Mouse (Mus musculus) limb, embryonic 14.5 days (tissue): ENCODE results near the gene Nme4. TPM values are rescaled to one million over a fixed set of nuclear protein-coding genes. Genes with fewer than 3 reads are reported as not detected.

Source experiments
- ATAC-seq: fragments of 200-750 bp; cut with Nextera tagmentation; 2 replicates; pipeline ENCODE4 v1.8.0; 2017; ENCODE audit warnings: low read depth, moderate number of reproducible peaks, moderate TSS enrichment; ENCODE audit not compliant: low FRiP score
- DNase-seq: peaks from one replicate; pipeline ENCODE4 v3.0.0-alpha.2; 2015; ENCODE audit warnings: low spot score
- H3K27ac ChIP-seq: fragments of 300-500 bp; sonication (generic); replicated peaks from 2 replicates; pipeline ENCODE4 v1.5.1; 2014; ENCODE audit warnings: low read depth, mild to moderate bottlenecking, low read length, moderate library complexity, mixed read lengths
- H3K27me3 ChIP-seq: fragments of 300-500 bp; sonication (generic); 2 replicates; pipeline ENCODE4 v1.6.1; 2014; ENCODE audit warnings: low read length, mixed read lengths; ENCODE audit not compliant: control insufficient read depth, insufficient read depth
- H3K36me3 ChIP-seq: fragments of 300-500 bp; sonication (generic); 2 replicates; pipeline ENCODE4 v1.6.1; 2014; ENCODE audit warnings: mild to moderate bottlenecking, low read length, moderate library complexity, mixed read lengths; ENCODE audit not compliant: control insufficient read depth, insufficient read depth
- H3K4me1 ChIP-seq: fragments of 300-500 bp; sonication (generic); 2 replicates; pipeline ENCODE4 v1.6.1; 2014; ENCODE audit warnings: antibody characterized with exemption, low read length, mixed read lengths; ENCODE audit not compliant: control insufficient read depth, insufficient read depth
- H3K4me2 ChIP-seq: fragments of 300-500 bp; sonication (generic); replicated peaks from 2 replicates; pipeline ENCODE4 v1.6.1; 2014; ENCODE audit warnings: low read depth, mild to moderate bottlenecking, low read length, moderate library complexity; ENCODE audit not compliant: severe bottlenecking
- H3K4me3 ChIP-seq: fragments of 300-500 bp; sonication (generic); replicated peaks from 2 replicates; pipeline ENCODE4 v1.5.1; 2014; ENCODE audit warnings: low read length
- H3K9ac ChIP-seq: fragments of 300-500 bp; sonication (generic); 2 replicates; pipeline ENCODE4 v1.6.1; 2014; ENCODE audit warnings: mild to moderate bottlenecking, low read depth, low read length, moderate library complexity; ENCODE audit not compliant: severe bottlenecking
- H3K9me3 ChIP-seq: fragments of 300-500 bp; sonication (generic); 2 replicates; pipeline ENCODE4 v1.6.1; 2016; ENCODE audit warnings: low read length; ENCODE audit not compliant: control insufficient read depth
- POLR2A ChIP-seq: fragments of 200-500 bp; IDR thresholded peaks from 2 replicates; pipeline ENCODE4 v1.8.0; 2012; ENCODE audit warnings: inconsistent platforms, mild to moderate bottlenecking, moderate library complexity, borderline replicate concordance; ENCODE audit not compliant: insufficient read depth, insufficient read length; ENCODE audit errors: extremely low read depth
- WGBS: fragments of 180-500 bp; shearing (Covaris S2); extraction: QIAGEN DNeasy Blood & Tissue Kit; methylation state at CpG from one replicate; pipeline ENCODE4 v1.1.7; 2014; 5-methylcytosine and 5-hydroxymethylcytosine counted together
- polyA plus RNA-seq, 2 experiments: library from polyadenylated mRNA; depleted of rRNA in 1 of 2; stranded (reverse) in 1 of 2; unstranded in 1 of 2; fragments of >200 nt; fragmentation: Nextera tagmentation in 1 of 2; extraction: Ambion mirVana in 1 of 2; gene quantifications; 2 replicates each; pipeline versions ENCODE4 v1.2.1 to v1.2.3; 2012 to 2014

Nme4 gene
- polyA plus RNA-seq, 2 experiments, result 104 to 133 TPM

- H3K9me3 ChIP-seq, result no peaks in the 10 kb centered on the region
- H3K4me1 ChIP-seq, result peaks cover 3% of the 10 kb centered on the region; the same call in 1 of the 2 replicates
- no peak for TF ChIP-seq POLR2A
- H3K4me2 ChIP-seq, result no peak overlapping the region
- no peak overlapping the region for H3K27ac ChIP-seq
- WGBS, result 85% methylated on average over 8 of the region's 8 CpGs
- DNase-seq, result no peak
- peaks cover 3% of the 10 kb centered on the region for H3K36me3 ChIP-seq
- no peak overlapping the region for H3K9ac ChIP-seq
- no peak for ATAC-seq
- H3K27me3 ChIP-seq, result no peaks in the 10 kb centered on the region
- H3K4me3 ChIP-seq, result no peak overlapping the region
Observed at GRCm38 (mm10) chr17:26048118-26048517, 47.3 kb downstream of the Nme4 start.

GRCm38 (mm10) chr17:26046253-26046997 lies 49.0 kb downstream of the Nme4 start:
- 59% methylated on average over 10 of the region's 10 CpGs for WGBS
- no peak overlapping the region for H3K27ac ChIP-seq
- ATAC-seq (no peak), DNase-seq (no peak)
- no peaks in the 10 kb centered on the region; the same call in 1 of the 2 replicates for H3K36me3 ChIP-seq
- no peak for TF ChIP-seq POLR2A
- H3K9me3 ChIP-seq, result no peaks in the 10 kb centered on the region
- H3K4me3 ChIP-seq, result no peak overlapping the region
- no peak overlapping the region for H3K9ac ChIP-seq
- no peaks in the 10 kb centered on the region for H3K27me3 ChIP-seq
- H3K4me2 ChIP-seq, result no peak overlapping the region
- H3K4me1 ChIP-seq, result peaks cover 3% of the 10 kb centered on the region; the same call in 1 of the 2 replicates

GRCm38 (mm10) chr17:26045285-26045684 lies 50.1 kb downstream of the Nme4 start:
- H3K27ac ChIP-seq, result no peak overlapping the region
- no peak for TF ChIP-seq POLR2A
- H3K4me1 ChIP-seq, result peaks cover 3% of the 10 kb centered on the region; the same call in 1 of the 2 replicates
- H3K36me3 ChIP-seq, result no peaks in the 10 kb centered on the region; the same call in 1 of the 2 replicates
- no peak overlapping the region for H3K9ac ChIP-seq
- DNase-seq (peak; percentile 24), ATAC-seq (no peak; the same call in 1 of the 2 replicates)
- H3K27me3 ChIP-seq, result no peaks in the 10 kb centered on the region
- WGBS, result 62% methylated on average over 4 of the region's 4 CpGs
- no peaks in the 10 kb centered on the region for H3K9me3 ChIP-seq
- no peak overlapping the region for H3K4me2 ChIP-seq
- no peak overlapping the region for H3K4me3 ChIP-seq

GRCm38 (mm10) chr17:26043249-26043636 lies 52.2 kb downstream of the Nme4 start:
- TF ChIP-seq POLR2A, result no peak
- H3K4me1 ChIP-seq, result peaks cover 3% of the 10 kb centered on the region; the same call in 1 of the 2 replicates
- no peaks in the 10 kb centered on the region for H3K9me3 ChIP-seq
- H3K9ac ChIP-seq, result no peak overlapping the region
- H3K4me3 ChIP-seq, result no peak overlapping the region
- no peak overlapping the region for H3K4me2 ChIP-seq
- WGBS, result 72% methylated on average over 5 of the region's 5 CpGs
- H3K36me3 ChIP-seq, result no peaks in the 10 kb centered on the region; the same call in 1 of the 2 replicates
- no peak overlapping the region for H3K27ac ChIP-seq
- no peaks in the 10 kb centered on the region for H3K27me3 ChIP-seq
- no peak for ATAC-seq
- DNase-seq, result no peak

DNA sequence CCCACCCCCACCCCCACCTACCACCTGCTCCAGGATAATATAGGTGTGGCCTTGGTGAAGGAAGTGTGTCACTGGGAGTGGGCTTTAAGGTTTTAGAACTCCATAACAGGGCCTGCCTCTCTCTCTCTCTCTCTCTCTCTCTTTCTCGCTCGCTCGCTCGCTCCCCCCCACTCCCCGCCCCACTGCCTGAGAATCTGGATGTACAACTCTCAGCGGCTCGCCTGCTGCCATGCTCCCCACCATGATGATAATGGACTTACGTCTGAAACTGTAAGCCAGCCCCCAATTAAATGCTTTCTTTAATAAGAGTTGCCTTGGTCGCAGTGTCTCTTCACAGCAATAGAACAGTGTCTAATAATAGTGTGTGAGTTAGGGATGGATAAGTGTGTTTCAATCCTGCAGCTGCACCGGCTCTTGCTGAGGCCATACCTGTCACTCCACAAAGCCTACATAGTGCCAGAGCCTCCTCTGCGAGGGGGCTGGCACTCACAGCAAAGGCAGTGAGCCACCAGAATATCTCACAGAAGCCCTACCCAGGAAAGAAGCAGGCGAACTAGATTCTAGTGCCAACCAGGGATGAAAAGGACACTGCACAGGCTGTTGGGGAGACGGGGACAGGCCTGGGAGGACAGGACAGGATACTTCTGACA lies 52.7 kb downstream of the Nme4 start:
- WGBS, result 84% methylated on average over 13 of the region's 13 CpGs
- ATAC-seq, result no peak
- no peak overlapping the region for H3K4me3 ChIP-seq
- H3K4me2 ChIP-seq, result no peak overlapping the region
- no peak for DNase-seq
- H3K9me3 ChIP-seq, result no peaks in the 10 kb centered on the region
- H3K36me3 ChIP-seq, result no peaks in the 10 kb centered on the region
- no peak overlapping the region for H3K9ac ChIP-seq
- peaks cover 3% of the 10 kb centered on the region; the same call in 1 of the 2 replicates for H3K4me1 ChIP-seq
- H3K27ac ChIP-seq, result no peak overlapping the region
- TF ChIP-seq POLR2A, result no peak
- no peaks in the 10 kb centered on the region for H3K27me3 ChIP-seq

Other genes with a start within 250 kb of the Nme4 start
- gene Wdr90, start 234.1 kb downstream of the Nme4 start, polyA plus RNA-seq (2012; rRNA removed), result 68.0 and 90.0 TPM in 2 replicates
- gene Wdr90, start 234.1 kb downstream of the Nme4 start, polyA plus RNA-seq (2014; fragmentation: Nextera tagmentation; extraction: Ambion mirVana), result 18.1 and 22.1 TPM in 2 replicates
- 12.3 and 13.1 TPM in 2 replicates for gene Mcrip2, start 226.8 kb downstream of the Nme4 start, polyA plus RNA-seq (2012; rRNA removed)
- 13.4 and 20.2 TPM in 2 replicates for gene Mcrip2, start 226.8 kb downstream of the Nme4 start, polyA plus RNA-seq (2014; fragmentation: Nextera tagmentation; extraction: Ambion mirVana)
- gene Mettl26, start 220.5 kb downstream of the Nme4 start, polyA plus RNA-seq (2012; rRNA removed), result 61.7 and 62.9 TPM in 2 replicates
- 51.4 and 52.0 TPM in 2 replicates for gene Mettl26, start 220.5 kb downstream of the Nme4 start, polyA plus RNA-seq (2014; fragmentation: Nextera tagmentation; extraction: Ambion mirVana)
- 1.2 and 1.4 TPM in 2 replicates for gene Wfikkn1, start 214.7 kb downstream of the Nme4 start, polyA plus RNA-seq (2012; rRNA removed)
- gene Wfikkn1, start 214.7 kb downstream of the Nme4 start, polyA plus RNA-seq (2014; fragmentation: Nextera tagmentation; extraction: Ambion mirVana), result 0.68 and 0.77 TPM in 2 replicates
- 53.3 and 73.6 TPM in 2 replicates for gene Rab40c, start 175.9 kb downstream of the Nme4 start, polyA plus RNA-seq (2012; rRNA removed)
- gene Rab40c, start 175.9 kb downstream of the Nme4 start, polyA plus RNA-seq (2014; fragmentation: Nextera tagmentation; extraction: Ambion mirVana), result 20.8 and 23.2 TPM in 2 replicates
- 95.4 and 141 TPM in 2 replicates for gene Pigq, start 150.7 kb downstream of the Nme4 start, polyA plus RNA-seq (2012; rRNA removed)
- gene Pigq, start 150.7 kb downstream of the Nme4 start, polyA plus RNA-seq (2014; fragmentation: Nextera tagmentation; extraction: Ambion mirVana), result 48.7 and 48.8 TPM in 2 replicates
- 0.10 TPM in 2 replicates for gene Nhlrc4, start 150.6 kb downstream of the Nme4 start, polyA plus RNA-seq (2012; rRNA removed)
- gene Nhlrc4, start 150.6 kb downstream of the Nme4 start, polyA plus RNA-seq (2014; fragmentation: Nextera tagmentation; extraction: Ambion mirVana), result not detected in 2 replicates
- 0.25 and 0.26 TPM in 2 replicates for gene A930017K11Rik, start 143.0 kb downstream of the Nme4 start, polyA plus RNA-seq (2012; rRNA removed)
- gene A930017K11Rik, start 143.0 kb downstream of the Nme4 start, polyA plus RNA-seq (2014; fragmentation: Nextera tagmentation; extraction: Ambion mirVana), result 0.23 and 0.35 TPM in 2 replicates
- 50.1 and 70.4 TPM in 2 replicates for gene Capn15, start 109.8 kb downstream of the Nme4 start, polyA plus RNA-seq (2012; rRNA removed)
- 31.0 and 31.2 TPM in 2 replicates for gene Capn15, start 109.8 kb downstream of the Nme4 start, polyA plus RNA-seq (2014; fragmentation: Nextera tagmentation; extraction: Ambion mirVana)
- 39.0 and 47.9 TPM in 2 replicates for gene Rab11fip3, start 26.0 kb downstream of the Nme4 start, polyA plus RNA-seq (2012; rRNA removed)
- 17.8 and 18.0 TPM in 2 replicates for gene Rab11fip3, start 26.0 kb downstream of the Nme4 start, polyA plus RNA-seq (2014; fragmentation: Nextera tagmentation; extraction: Ambion mirVana)
- gene Decr2, start 5.3 kb downstream of the Nme4 start, polyA plus RNA-seq (2012; rRNA removed), result 32.5 and 34.7 TPM in 2 replicates
- gene Decr2, start 5.3 kb downstream of the Nme4 start, polyA plus RNA-seq (2014; fragmentation: Nextera tagmentation; extraction: Ambion mirVana), result 19.0 and 23.3 TPM in 2 replicates
- 4.3 and 6.5 TPM in 2 replicates for gene Tmem8, start 17.7 kb upstream of the Nme4 start, polyA plus RNA-seq (2012; rRNA removed)
- 1.1 and 1.2 TPM in 2 replicates for gene Tmem8, start 17.7 kb upstream of the Nme4 start, polyA plus RNA-seq (2014; fragmentation: Nextera tagmentation; extraction: Ambion mirVana)
- 96.1 and 98.9 TPM in 2 replicates for gene Mrpl28, start 27.9 kb upstream of the Nme4 start, polyA plus RNA-seq (2012; rRNA removed)
- gene Mrpl28, start 27.9 kb upstream of the Nme4 start, polyA plus RNA-seq (2014; fragmentation: Nextera tagmentation; extraction: Ambion mirVana), result 179 and 182 TPM in 2 replicates
- gene Axin1, start 43.1 kb upstream of the Nme4 start, polyA plus RNA-seq (2012; rRNA removed), result 35.0 and 36.1 TPM in 2 replicates
- 22.3 and 27.7 TPM in 2 replicates for gene Axin1, start 43.1 kb upstream of the Nme4 start, polyA plus RNA-seq (2014; fragmentation: Nextera tagmentation; extraction: Ambion mirVana)
- gene Pdia2, start 103.5 kb upstream of the Nme4 start, polyA plus RNA-seq (2012; rRNA removed), result 0.33 and 0.51 TPM in 2 replicates
- gene Pdia2, start 103.5 kb upstream of the Nme4 start, polyA plus RNA-seq (2014; fragmentation: Nextera tagmentation; extraction: Ambion mirVana), result 0.34 TPM in 1 of 2 replicates, not detected in the other
- 13.9 and 17.0 TPM in 2 replicates for gene Rgs11, start 107.3 kb upstream of the Nme4 start, polyA plus RNA-seq (2012; rRNA removed)
- 5.3 and 8.4 TPM in 2 replicates for gene Rgs11, start 107.3 kb upstream of the Nme4 start, polyA plus RNA-seq (2014; fragmentation: Nextera tagmentation; extraction: Ambion mirVana)
- 7.0 and 8.3 TPM in 2 replicates for gene Arhgdig, start 112.2 kb upstream of the Nme4 start, polyA plus RNA-seq (2012; rRNA removed)
- 10.0 and 11.6 TPM in 2 replicates for gene Arhgdig, start 112.2 kb upstream of the Nme4 start, polyA plus RNA-seq (2014; fragmentation: Nextera tagmentation; extraction: Ambion mirVana)
- 39.2 and 49.6 TPM in 2 replicates for gene Fam234a, start 148.6 kb upstream of the Nme4 start, polyA plus RNA-seq (2012; rRNA removed)
- gene Fam234a, start 148.6 kb upstream of the Nme4 start, polyA plus RNA-seq (2014; fragmentation: Nextera tagmentation; extraction: Ambion mirVana), result 44.8 and 46.2 TPM in 2 replicates
- 126 and 129 TPM in 2 replicates for gene Luc7l, start 157.3 kb upstream of the Nme4 start, polyA plus RNA-seq (2012; rRNA removed)
- 101 and 113 TPM in 2 replicates for gene Luc7l, start 157.3 kb upstream of the Nme4 start, polyA plus RNA-seq (2014; fragmentation: Nextera tagmentation; extraction: Ambion mirVana)